Mouse (Mus musculus) A20 (cell line): ENCODE measurements around the gene Smco2.

ENCODE experiments used
- DNase-seq: peaks from one replicate; pipeline ENCODE4 v3.0.0-alpha.2; 2011; ENCODE audit warnings: low read depth, low spot score

Gene Smco2

GRCm38 (mm10) chr6:146899647-146900046 is 49.7 kb downstream of the Smco2 start:
- DNase-seq = no peak

GRCm38 (mm10) chr6:146901929-146902328 is 52.0 kb downstream of the Smco2 start:
- no peak for DNase-seq

- no peak for DNase-seq
These were observed 53.7 kb downstream of the Smco2 start for GRCm38 (mm10) chr6:146903632-146904031.

GRCm38 (mm10) chr6:146904707-146905106 is 54.8 kb downstream of the Smco2 start:
- DNase-seq = no peak

GRCm38 (mm10) chr6:146906000-146906786 is 56.3 kb downstream of the Smco2 start:
- DNase-seq = no peak

- DNase-seq = no peak
These were observed 57.3 kb downstream of the Smco2 start for GRCm38 (mm10) chr6:146907061-146907794.

- no peak for DNase-seq
These were observed 57.9 kb downstream of the Smco2 start for GRCm38 (mm10) chr6:146907795-146908190.

- no peak for DNase-seq
These were observed 58.9 kb downstream of the Smco2 start for GRCm38 (mm10) chr6:146908801-146909200.

GRCm38 (mm10) chr6:146909725-146910489 is 60.0 kb downstream of the Smco2 start:
- DNase-seq = no peak

- DNase-seq = no peak
These were observed 60.9 kb downstream of the Smco2 start for GRCm38 (mm10) chr6:146910801-146911200.

GRCm38 (mm10) chr6:146912835-146913488 is 63.1 kb downstream of the Smco2 start:
- no peak for DNase-seq

- DNase-seq = no peak
These were observed 63.7 kb downstream of the Smco2 start for GRCm38 (mm10) chr6:146913489-146914198.

GRCm38 (mm10) chr6:146915808-146916207 is 65.9 kb downstream of the Smco2 start:
- DNase-seq = no peak

GRCm38 (mm10) chr6:146917396-146917795 is 67.5 kb downstream of the Smco2 start:
- DNase-seq = no peak

- no peak for DNase-seq
These were observed 68.4 kb downstream of the Smco2 start for GRCm38 (mm10) chr6:146918341-146918740.
